Mouse (Mus musculus) limb, embryonic 12.5 days (tissue): ENCODE measurements around the gene Mgarp. TPM values are rescaled to one million over a fixed set of nuclear protein-coding genes. Genes with fewer than 3 reads are reported as not detected.
"Not testable (repeated sequence)": the region's sequence is repeated elsewhere in the genome, so short reads cannot be mapped to it uniquely, and the experiment has no call there.

Experiments used
- ATAC-seq: fragments of 200-750 bp; cut with Nextera tagmentation; 2 replicates; pipeline ENCODE4 v1.8.0; 2017; ENCODE audit warnings: low read depth, moderate TSS enrichment; ENCODE audit not compliant: insufficient number of reproducible peaks, insufficient read depth, low FRiP score, low TSS enrichment
- H3K27ac ChIP-seq: fragments of 300-500 bp; sonication (generic); 2 replicates; pipeline ENCODE4 v1.5.1; 2016; ENCODE audit warnings: mild to moderate bottlenecking, moderate library complexity
- H3K27me3 ChIP-seq: fragments of 300-500 bp; sonication (generic); 2 replicates; pipeline ENCODE4 v1.6.1; 2016; ENCODE audit warnings: mild to moderate bottlenecking, moderate library complexity
- H3K36me3 ChIP-seq: fragments of 300-500 bp; sonication (generic); 2 replicates; pipeline ENCODE4 v1.6.1; 2016; ENCODE audit warnings: mild to moderate bottlenecking, moderate library complexity
- H3K4me1 ChIP-seq: fragments of 300-500 bp; sonication (generic); replicated peaks from 2 replicates; pipeline ENCODE4 v1.6.1; 2016
- H3K4me2 ChIP-seq: fragments of 300-500 bp; sonication (generic); 2 replicates; pipeline ENCODE4 v1.6.1; 2016; ENCODE audit warnings: mild to moderate bottlenecking, moderate library complexity
- H3K4me3 ChIP-seq: fragments of 300-500 bp; sonication (generic); replicated peaks from 2 replicates; pipeline ENCODE4 v1.5.1; 2016; ENCODE audit warnings: mild to moderate bottlenecking
- H3K9ac ChIP-seq: fragments of 300-500 bp; sonication (generic); replicated peaks from 2 replicates; pipeline ENCODE4 v1.6.1; 2016; ENCODE audit warnings: mild to moderate bottlenecking, moderate library complexity
- H3K9me3 ChIP-seq: fragments of 300-500 bp; sonication (generic); 2 replicates; pipeline ENCODE4 v1.6.1; 2016; ENCODE audit warnings: mild to moderate bottlenecking, moderate library complexity
- WGBS: fragments of 180-500 bp; shearing (Covaris S2); methylation state at CpG from one replicate; pipeline ENCODE4 v1.1.7; 2016; 5-methylcytosine and 5-hydroxymethylcytosine counted together
- polyA plus RNA-seq: library from polyadenylated mRNA; unstranded; fragments of >200 nt; fragmentation: Nextera tagmentation; extraction: Ambion mirVana; gene quantifications from 2 replicates; pipeline ENCODE4 v1.2.1, GENCODE M21; 2016

Gene Mgarp
- polyA plus RNA-seq, 1 experiment from 2014 or later: 3.8 TPM

DNA sequence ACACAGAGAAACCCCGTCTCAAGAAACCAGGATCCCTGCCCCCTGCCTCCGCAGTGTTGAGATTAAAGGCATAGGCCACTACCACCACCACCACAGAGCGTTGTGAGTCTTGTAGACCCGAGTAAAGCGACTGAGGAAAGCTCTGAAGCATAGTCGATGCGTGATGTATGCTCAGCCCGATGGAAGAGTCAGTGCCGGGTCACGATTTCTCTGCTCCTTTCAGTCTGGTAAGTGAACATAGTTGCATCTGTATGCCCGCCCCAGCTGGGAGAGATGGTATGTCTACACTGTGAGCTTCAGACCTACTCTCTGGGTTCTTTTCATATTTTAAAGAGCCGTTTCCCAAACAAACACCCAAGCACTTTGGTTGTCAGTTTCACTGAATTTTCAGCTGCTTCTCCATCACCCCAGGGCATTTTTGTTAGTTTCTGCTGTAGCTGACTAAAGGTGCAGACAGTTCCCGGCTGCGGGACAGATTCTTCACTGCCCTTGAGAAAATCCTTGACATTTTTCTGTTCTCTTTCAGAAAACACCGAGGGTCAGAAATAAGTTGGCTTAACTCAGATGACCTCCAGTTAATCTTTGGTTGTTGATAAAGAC is 1.3 kb upstream of the Mgarp start:
- Histone ChIP-seq H3K4me3 (no peak overlapping the region), H3K27me3 (peaks cover 40% of the 10 kb centered on the region), H3K27ac (no peak overlapping the region), H3K4me2 (no peak overlapping the region), H3K9ac (no peak overlapping the region), H3K36me3 (peaks cover 3% of the 10 kb centered on the region; the same call in 1 of the 2 replicates), H3K9me3 (no peaks in the 10 kb centered on the region), H3K4me1 (no peaks in the 10 kb centered on the region)
- ATAC-seq: no peak
- 57% methylated on average over 15 of the region's 15 CpGs for WGBS

DNA sequence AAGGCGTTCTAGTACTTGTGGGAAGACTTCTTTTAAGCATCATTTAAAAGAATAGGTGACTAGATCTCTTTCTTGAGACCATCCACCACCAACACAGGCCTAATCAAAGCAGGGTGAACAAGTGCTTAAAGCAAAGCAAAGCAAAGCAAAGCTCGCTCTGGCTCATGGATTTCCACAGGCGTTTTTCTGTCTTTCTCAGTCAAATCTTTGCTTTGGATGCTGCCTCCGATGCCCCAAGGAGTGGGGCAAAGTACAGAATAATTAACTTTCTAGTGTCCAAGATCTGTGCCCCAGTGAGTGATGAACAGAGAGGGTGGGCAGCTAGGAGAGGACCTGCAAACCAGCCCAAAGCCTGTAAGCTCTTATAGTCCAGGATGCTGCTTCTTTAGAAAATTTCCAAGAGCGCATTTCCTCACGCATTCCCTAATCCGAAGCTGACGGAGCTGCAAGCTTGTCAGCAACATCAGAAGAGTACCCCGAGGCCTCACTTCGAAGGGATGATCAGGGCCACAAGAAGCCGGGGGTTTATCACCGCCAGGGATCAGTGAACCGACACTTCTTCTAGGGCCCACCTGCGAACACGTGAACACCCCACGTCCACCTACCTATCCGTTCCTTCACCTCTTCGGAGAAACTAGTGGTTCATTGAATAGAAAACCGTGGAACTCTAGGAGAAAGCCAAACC is 935 bp downstream of the Mgarp start:
- ATAC-seq: no peak
- Histone ChIP-seq H3K9ac (no peak overlapping the region), H3K4me1 (no peaks in the 10 kb centered on the region), H3K27me3 (peaks cover 40% of the 10 kb centered on the region), H3K27ac (no peak overlapping the region), H3K36me3 (no peaks in the 10 kb centered on the region), H3K9me3 (no peaks in the 10 kb centered on the region), H3K4me2 (peak overlapping the region; percentile 80; the same call in 1 of the 2 replicates), H3K4me3 (peak overlapping the region; percentile 48)
- WGBS: 22% methylated on average over 19 of the region's 19 CpGs

DNA sequence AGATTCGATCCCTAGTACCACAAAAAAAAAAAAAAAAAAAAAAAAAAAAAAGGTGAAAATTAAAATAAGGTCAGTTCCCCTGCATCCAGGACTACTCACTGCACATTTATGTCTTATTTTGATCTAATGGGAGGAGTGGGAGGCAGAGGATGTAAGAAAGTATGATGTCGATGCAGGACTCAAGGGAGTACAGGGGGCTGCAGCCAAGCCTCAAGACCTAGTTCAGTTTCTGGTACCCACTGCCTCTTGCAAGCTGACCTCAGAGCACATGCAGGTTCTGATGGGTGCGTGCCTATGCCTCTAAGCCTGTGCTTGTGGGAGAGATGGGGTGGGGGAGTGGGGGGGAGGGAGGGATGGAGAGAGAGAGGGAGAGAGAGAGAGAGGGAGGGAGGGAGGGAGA is 1.7 kb downstream of the Mgarp start:
- 67% methylated on average over 3 of the region's 3 CpGs for WGBS
- H3K27me3 ChIP-seq: peaks cover 40% of the 10 kb centered on the region
- H3K9ac ChIP-seq: no peak overlapping the region
- no peaks in the 10 kb centered on the region for H3K9me3 ChIP-seq
- no peaks in the 10 kb centered on the region for H3K4me1 ChIP-seq
- H3K36me3 ChIP-seq: no peaks in the 10 kb centered on the region
- no peak overlapping the region for H3K4me3 ChIP-seq
- ATAC-seq: no peak
- no peak overlapping the region for H3K27ac ChIP-seq
- H3K4me2 ChIP-seq: no peak overlapping the region

DNA sequence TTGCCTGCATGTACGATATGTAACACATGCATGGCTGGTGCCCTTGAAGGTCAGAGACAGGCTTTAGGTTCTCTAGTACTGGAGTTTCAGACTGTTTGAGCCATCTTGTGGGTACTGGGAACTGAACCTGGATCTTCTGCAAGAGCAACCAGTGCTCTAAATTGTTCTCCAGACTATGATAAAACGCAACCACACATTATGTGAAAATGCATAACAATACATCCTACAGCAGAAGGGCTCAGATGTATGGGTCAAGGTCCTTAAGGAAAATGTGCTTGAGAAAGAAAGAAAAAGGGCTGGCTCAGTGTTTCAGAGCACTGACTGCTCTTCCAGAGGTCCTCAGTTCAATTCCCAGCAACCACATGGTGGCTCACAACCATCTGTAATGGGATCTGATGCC is 2.9 kb downstream of the Mgarp start:
- H3K27me3 ChIP-seq: peaks cover 43% of the 10 kb centered on the region
- H3K4me1 ChIP-seq: no peaks in the 10 kb centered on the region; the same call in 1 of the 2 replicates
- no peak overlapping the region for H3K4me3 ChIP-seq
- no peak overlapping the region for H3K27ac ChIP-seq
- no peak overlapping the region for H3K9ac ChIP-seq
- H3K36me3 ChIP-seq: no peaks in the 10 kb centered on the region
- no peak for ATAC-seq
- 96% methylated on average over 2 of the region's 2 CpGs for WGBS
- no peak overlapping the region for H3K4me2 ChIP-seq
- H3K9me3 ChIP-seq: no peaks in the 10 kb centered on the region

DNA sequence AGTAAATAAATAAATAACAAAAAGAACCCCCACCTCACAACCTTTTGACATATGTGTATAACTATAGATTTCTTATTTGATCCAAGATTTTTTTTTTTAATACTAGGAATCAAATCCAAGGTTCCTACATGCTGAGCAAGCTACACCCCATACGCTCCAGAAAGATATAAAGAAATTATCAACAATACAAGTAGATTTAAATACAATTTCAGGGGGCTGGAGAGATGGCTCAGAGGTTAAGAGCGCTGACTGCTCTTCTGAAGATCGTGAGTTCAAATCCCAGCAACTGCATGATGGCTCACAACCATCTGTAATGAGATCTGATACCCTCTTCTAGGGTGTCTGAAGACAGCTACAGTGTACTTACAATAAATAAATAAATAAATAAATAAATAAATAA is 3.5 kb downstream of the Mgarp start:
- H3K4me2 ChIP-seq, H3K4me1 ChIP-seq, ATAC-seq, H3K9me3 ChIP-seq, H3K27ac ChIP-seq, H3K36me3 ChIP-seq, H3K4me3 ChIP-seq, H3K9ac ChIP-seq: not testable (repeated sequence)
- 87% methylated on average over 3 of the region's 3 CpGs for WGBS
- peaks cover 43% of the 10 kb centered on the region for H3K27me3 ChIP-seq

DNA sequence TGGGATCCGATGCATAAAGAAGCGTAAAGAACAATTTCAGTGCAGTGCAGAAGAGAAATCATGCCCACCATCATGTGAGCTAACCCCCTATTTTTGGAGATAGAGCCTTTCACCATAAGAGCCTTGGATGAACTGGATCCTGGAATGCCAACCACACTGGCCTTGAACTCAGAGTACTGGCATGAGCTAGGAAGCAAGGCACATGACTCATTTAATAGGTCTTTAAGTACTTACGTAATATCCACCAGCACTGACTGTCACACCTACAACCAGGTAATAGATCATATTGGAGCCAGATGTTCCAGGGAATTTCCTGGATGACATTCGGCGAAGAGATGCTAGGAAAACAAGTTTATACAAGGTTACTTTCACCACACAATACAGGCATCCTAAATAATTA is 4.9 kb downstream of the Mgarp start:
- Histone ChIP-seq H3K9me3 (no peaks in the 10 kb centered on the region), H3K36me3 (no peaks in the 10 kb centered on the region), H3K27ac (no peak overlapping the region), H3K9ac (no peak overlapping the region), H3K4me1 (no peaks in the 10 kb centered on the region; the same call in 1 of the 2 replicates), H3K4me3 (no peak overlapping the region), H3K27me3 (peaks cover 33% of the 10 kb centered on the region), H3K4me2 (no peak overlapping the region)
- ATAC-seq: no peak
- WGBS: 83% methylated on average over 5 of the region's 5 CpGs

DNA sequence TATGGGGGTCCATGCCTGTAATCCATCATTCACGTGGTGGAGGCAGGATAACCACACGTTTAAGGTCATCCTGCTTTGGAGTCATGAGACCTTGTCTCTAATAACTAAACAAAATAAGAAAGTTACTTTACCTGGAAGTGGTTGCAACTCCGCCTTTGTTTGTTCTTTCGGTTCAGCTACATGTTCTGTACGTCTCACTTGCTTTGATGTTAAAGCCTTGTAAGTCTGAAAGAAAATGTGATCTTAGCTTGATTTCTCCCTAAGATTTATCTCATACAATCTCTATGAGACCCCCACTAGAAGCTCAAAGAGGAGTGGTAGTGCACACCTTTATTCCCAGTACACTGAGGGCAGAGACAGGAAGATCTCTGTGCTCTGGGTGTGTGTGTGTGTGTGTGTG is 5.4 kb downstream of the Mgarp start:
- no peak overlapping the region for H3K4me3 ChIP-seq
- no peaks in the 10 kb centered on the region; the same call in 1 of the 2 replicates for H3K4me1 ChIP-seq
- no peak overlapping the region for H3K27ac ChIP-seq
- no peaks in the 10 kb centered on the region for H3K9me3 ChIP-seq
- H3K9ac ChIP-seq: no peak overlapping the region
- H3K27me3 ChIP-seq: peaks cover 28% of the 10 kb centered on the region
- 90% methylated on average over 5 of the region's 5 CpGs for WGBS
- no peak overlapping the region for H3K4me2 ChIP-seq
- H3K36me3 ChIP-seq: no peaks in the 10 kb centered on the region
- ATAC-seq: no peak

DNA sequence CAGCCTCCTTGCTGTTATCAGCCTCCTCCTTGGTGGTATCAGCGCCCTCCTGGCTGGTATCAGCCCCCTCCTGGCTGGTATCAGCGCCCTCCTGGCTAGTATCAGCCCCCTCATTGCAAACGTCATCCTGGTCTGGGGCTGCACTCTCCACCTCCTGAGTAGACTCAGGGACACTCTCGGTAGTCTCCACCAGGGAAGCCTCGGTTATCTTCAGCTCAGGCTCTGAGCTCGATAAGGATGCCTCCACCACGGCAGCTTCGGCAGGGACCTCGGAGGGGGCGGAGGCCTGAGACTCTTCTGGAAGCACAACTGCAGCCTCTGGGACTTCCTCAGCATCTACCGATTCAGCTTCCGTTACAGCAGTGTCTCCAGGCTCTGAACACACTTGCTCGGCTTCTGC is 7.6 kb downstream of the Mgarp start:
- peak overlapping the region; percentile 27 for H3K4me3 ChIP-seq
- H3K4me1 ChIP-seq: no peaks in the 10 kb centered on the region; the same call in 1 of the 2 replicates
- no peak overlapping the region for H3K27ac ChIP-seq
- H3K4me2 ChIP-seq: peak overlapping the region; percentile 55
- peak overlapping the region; percentile 44 for H3K9ac ChIP-seq
- ATAC-seq: no peak
- H3K9me3 ChIP-seq: no peaks in the 10 kb centered on the region
- peaks cover 15% of the 10 kb centered on the region for H3K27me3 ChIP-seq
- 8% methylated on average over 13 of the region's 13 CpGs for WGBS
- H3K36me3 ChIP-seq: no peaks in the 10 kb centered on the region

DNA sequence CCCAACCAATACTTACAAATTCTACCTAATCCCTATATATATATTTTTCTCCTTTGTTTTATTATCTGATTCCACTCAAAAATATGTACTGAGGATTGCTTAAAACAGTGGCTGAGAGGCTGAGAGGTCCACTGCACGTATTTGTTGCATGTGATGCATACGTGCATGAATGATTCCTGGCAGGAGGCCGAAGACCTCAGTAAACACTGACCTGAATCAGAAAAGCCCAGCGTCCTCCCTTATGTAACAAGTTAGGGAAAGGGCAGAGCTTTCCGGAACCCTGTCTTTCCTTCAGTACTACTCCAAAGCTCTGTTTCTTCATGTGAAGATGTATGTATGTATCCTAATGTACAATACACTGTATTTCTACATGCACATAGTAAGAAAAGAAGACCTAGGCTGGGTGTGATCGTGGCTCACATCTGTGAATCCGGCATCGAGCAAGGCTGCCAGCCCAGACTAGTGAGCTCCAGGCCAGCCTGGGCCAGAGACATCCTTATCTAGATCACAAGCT is 8.6 kb downstream of the Mgarp start:
- no peaks in the 10 kb centered on the region for H3K9me3 ChIP-seq
- no peak overlapping the region for H3K4me2 ChIP-seq
- peaks cover 15% of the 10 kb centered on the region for H3K27me3 ChIP-seq
- no peaks in the 10 kb centered on the region; the same call in 1 of the 2 replicates for H3K4me1 ChIP-seq
- H3K27ac ChIP-seq: no peak overlapping the region
- ATAC-seq: no peak
- no peak overlapping the region for H3K4me3 ChIP-seq
- H3K36me3 ChIP-seq: no peaks in the 10 kb centered on the region
- 70% methylated on average over 8 of the region's 8 CpGs for WGBS
- no peak overlapping the region for H3K9ac ChIP-seq

DNA sequence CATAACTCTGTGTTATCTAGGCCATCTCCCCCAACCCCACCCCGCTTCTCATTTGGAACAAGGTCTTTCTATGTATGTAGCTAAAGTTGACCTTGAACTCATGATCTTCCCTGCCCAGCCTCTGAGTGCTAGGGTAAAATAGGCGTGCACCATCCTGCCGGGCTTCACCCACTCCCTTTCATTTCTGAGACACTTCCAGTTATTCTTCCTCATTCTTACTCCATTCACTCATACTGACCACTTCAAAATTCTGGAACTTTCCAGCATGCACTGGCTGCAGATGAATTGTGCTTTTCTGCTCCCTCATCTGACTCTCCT is 9.4 kb downstream of the Mgarp start:
- no peak overlapping the region for H3K27ac ChIP-seq
- 85% methylated on average over 3 of the region's 3 CpGs for WGBS

DNA sequence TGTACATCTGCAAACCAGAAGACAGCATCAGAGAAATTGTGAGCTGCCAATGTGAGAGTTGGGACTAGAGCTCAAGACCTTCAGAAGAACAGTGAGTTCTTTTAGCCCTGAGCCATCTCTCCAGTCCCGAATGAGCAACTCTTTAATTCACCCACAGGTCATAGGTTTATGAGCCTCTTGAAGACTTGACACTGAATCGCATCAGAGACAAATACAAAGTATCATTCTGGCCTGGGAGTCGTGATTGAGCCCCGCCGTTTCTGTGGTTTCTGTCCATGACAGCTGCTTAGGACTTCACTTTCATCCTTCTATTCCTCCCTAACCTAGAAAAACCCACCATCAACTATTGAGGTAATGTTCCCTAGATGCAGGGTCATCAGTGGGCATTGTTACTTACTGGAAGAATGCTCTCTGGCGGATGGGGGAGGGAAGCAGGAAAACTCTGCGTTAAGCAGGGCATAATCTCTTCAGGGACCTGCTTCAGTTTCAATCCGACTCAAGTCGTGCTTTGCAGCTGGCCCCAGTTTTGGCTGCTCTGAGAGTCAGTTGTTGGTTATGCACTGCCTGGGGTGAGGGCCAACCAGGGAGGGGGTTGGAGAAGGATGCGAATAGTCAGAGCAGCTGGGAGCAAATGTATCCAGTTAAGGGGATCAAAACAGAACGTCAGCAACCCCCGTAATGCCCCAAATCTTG is 10.0 kb downstream of the Mgarp start:
- WGBS: 42% methylated on average over 12 of the region's 12 CpGs
- ATAC-seq: no peak

More for the DNA sequence above, 9.4 kb downstream of the Mgarp start:
- no peak overlapping the region for H3K9ac ChIP-seq
- no peak overlapping the region for H3K4me2 ChIP-seq
- no peaks in the 10 kb centered on the region for H3K9me3 ChIP-seq
- H3K4me3 ChIP-seq: no peak overlapping the region
- no peaks in the 10 kb centered on the region; the same call in 1 of the 2 replicates for H3K4me1 ChIP-seq
- H3K36me3 ChIP-seq: no peaks in the 10 kb centered on the region
- ATAC-seq: no peak
- peaks cover 15% of the 10 kb centered on the region for H3K27me3 ChIP-seq

More for the DNA sequence above, 10.0 kb downstream of the Mgarp start:
- no peak overlapping the region for H3K4me3 ChIP-seq
- no peaks in the 10 kb centered on the region; the same call in 1 of the 2 replicates for H3K4me1 ChIP-seq
- H3K4me2 ChIP-seq: no peak overlapping the region
- H3K9ac ChIP-seq: no peak overlapping the region
- H3K27ac ChIP-seq: no peak overlapping the region
- H3K27me3 ChIP-seq: peaks cover 15% of the 10 kb centered on the region
- no peaks in the 10 kb centered on the region for H3K9me3 ChIP-seq
- H3K36me3 ChIP-seq: no peaks in the 10 kb centered on the region
